Mouse (Mus musculus) MEL (cell line): Measurements from ENCODE around the gene Cfl2. TPM values are rescaled to one million over a fixed set of nuclear protein-coding genes. Genes with fewer than 3 reads are reported as not detected.

Experiments used
- DNase-seq: peaks from one replicate; pipeline ENCODE4 v3.0.0; 2011; ENCODE audit warnings: low read depth, low spot score
- H3K27ac ChIP-seq: 2 replicates; pipeline ENCODE4 v1.5.1; 2012; ENCODE audit warnings: low read depth, mild to moderate bottlenecking, control low read depth, low read length, moderate library complexity; ENCODE audit not compliant: control insufficient read depth
- H3K27me3 ChIP-seq, 2 experiments: fragments of 150-350 bp in 1 of 2; sonication (generic) in 1 of 2; 2 replicates each; pipeline ENCODE4 v1.6.1; 2012; ENCODE audit warnings: low read length in 2 of 2, mild to moderate bottlenecking in 2 of 2, improper control_type of control experiment in 1 of 2, moderate library complexity in 1 of 2; ENCODE audit not compliant: insufficient read depth in 2 of 2, control insufficient read depth in 1 of 2
- H3K36me3 ChIP-seq, 2 experiments: 2 replicates each; pipeline ENCODE4 v1.6.1; 2012 to 2014; ENCODE audit warnings: low read length in 2 of 2, improper control_type of control experiment in 1 of 2, inconsistent platforms in 1 of 2, mild to moderate bottlenecking in 1 of 2; ENCODE audit not compliant: insufficient read depth in 2 of 2, control insufficient read depth in 1 of 2
- H3K4me1 ChIP-seq, 2 experiments: fragments of 150-350 bp in 1 of 2; sonication (generic) in 1 of 2; 2 replicates each; pipeline ENCODE4 v1.6.1; 2012; ENCODE audit warnings: low read length in 2 of 2, improper control_type of control experiment in 1 of 2, mild to moderate bottlenecking in 1 of 2; ENCODE audit not compliant: insufficient read depth in 2 of 2, control insufficient read depth in 1 of 2
- H3K4me3 ChIP-seq, 2 experiments: fragments of 150-350 bp in 1 of 2; sonication (generic) in 1 of 2; 2 replicates each; pipeline ENCODE4 v1.5.1; 2012; ENCODE audit warnings: low read depth in 2 of 2, low read length in 2 of 2, mild to moderate bottlenecking in 2 of 2, moderate library complexity in 2 of 2, control low read depth in 1 of 2, improper control_type of control experiment in 1 of 2; ENCODE audit not compliant: control insufficient read depth in 1 of 2, insufficient read depth in 1 of 2
- H3K79me2 ChIP-seq: 2 replicates; pipeline ENCODE4 v1.6.1; 2012; ENCODE audit warnings: mild to moderate bottlenecking, low read length, moderate library complexity; ENCODE audit not compliant: control insufficient read depth, poor library complexity, insufficient read depth
- H3K9ac ChIP-seq: 2 replicates; pipeline ENCODE4 v1.6.1; 2012; ENCODE audit warnings: low read depth, mild to moderate bottlenecking, control low read depth, low read length, moderate library complexity; ENCODE audit not compliant: control insufficient read depth, poor library complexity, severe bottlenecking
- H3K9me3 ChIP-seq: fragments of 150-350 bp; sonication (generic); replicated peaks from 2 replicates; pipeline ENCODE4 v1.6.1; 2012; ENCODE audit warnings: mild to moderate bottlenecking, low read length, improper control_type of control experiment, moderate library complexity; ENCODE audit not compliant: insufficient read depth
- BHLHE40 ChIP-seq: IDR thresholded peaks from 2 replicates; pipeline ENCODE4 v1.6.1; 2012; ENCODE audit warnings: low read depth, mild to moderate bottlenecking, inconsistent platforms, low read length, improper control_type of control experiment, borderline replicate concordance
- CHD1 ChIP-seq: IDR thresholded peaks from 2 replicates; pipeline ENCODE4 v1.6.1; 2012; ENCODE audit warnings: low read depth, mild to moderate bottlenecking, inconsistent platforms, low read length, improper control_type of control experiment
- CTCF ChIP-seq, 3 experiments: IDR thresholded peaks in 2 of 3; conservative IDR thresholded peaks in 1 of 3; 2 replicates each; pipeline ENCODE4 v1.5.1; 2011 to 2012; ENCODE audit warnings: low read length in 3 of 3, low read depth in 2 of 3, mild to moderate bottlenecking in 2 of 3, improper control_type of control experiment in 1 of 3, inconsistent platforms in 1 of 3, mixed read lengths in 1 of 3, moderate library complexity in 1 of 3; ENCODE audit not compliant: control insufficient read depth in 1 of 3, insufficient read depth in 1 of 3, poor library complexity in 1 of 3, severe bottlenecking in 1 of 3
- ELF1 ChIP-seq: IDR thresholded peaks from 2 replicates; pipeline ENCODE4 v1.6.1; 2014; ENCODE audit warnings: low read depth, mild to moderate bottlenecking, inconsistent platforms, low read length, improper control_type of control experiment, moderate library complexity
- EP300 ChIP-seq, 2 experiments: IDR thresholded peaks; 2 replicates each; pipeline ENCODE4 v1.6.1; 2011; ENCODE audit warnings: improper control_type of control experiment in 2 of 2, low read length in 2 of 2, low read depth in 1 of 2, mild to moderate bottlenecking in 1 of 2
- ETS1 ChIP-seq: IDR thresholded peaks from 2 replicates; pipeline ENCODE4 v1.6.1; 2012; ENCODE audit warnings: low read depth, mild to moderate bottlenecking, inconsistent platforms, low read length, improper control_type of control experiment, moderate library complexity
- GATA1 ChIP-seq: IDR thresholded peaks from 2 replicates; pipeline ENCODE4 v1.6.1; 2011; ENCODE audit warnings: low read depth, low read length, improper control_type of control experiment
- JUND ChIP-seq: IDR thresholded peaks from 2 replicates; pipeline ENCODE4 v1.6.1; 2011; ENCODE audit warnings: low read depth, mild to moderate bottlenecking, improper control_type of control experiment, low read length
- KAT2A ChIP-seq: conservative IDR thresholded peaks from 2 replicates; pipeline ENCODE4 v1.6.1; 2012; ENCODE audit warnings: low read depth, low read length, improper control_type of control experiment, inconsistent platforms
- MXI1 ChIP-seq: IDR thresholded peaks from 2 replicates; pipeline ENCODE4 v1.6.1; 2011; ENCODE audit warnings: mild to moderate bottlenecking, low read depth, low read length, improper control_type of control experiment
- MYC ChIP-seq: IDR thresholded peaks from 2 replicates; pipeline ENCODE4 v1.6.1; 2011; ENCODE audit warnings: low read depth, mild to moderate bottlenecking, low read length, improper control_type of control experiment, moderate library complexity
- NELFE ChIP-seq: IDR thresholded peaks from 2 replicates; pipeline ENCODE4 v1.6.1; 2011; ENCODE audit warnings: low read depth, low read length, improper control_type of control experiment
- NRF1 ChIP-seq: IDR thresholded peaks from 2 replicates; pipeline ENCODE4 v1.6.1; 2014; ENCODE audit warnings: low read depth, mild to moderate bottlenecking, inconsistent platforms, low read length, improper control_type of control experiment, moderate library complexity; ENCODE audit not compliant: poor library complexity, insufficient read depth, severe bottlenecking
- POLR2A ChIP-seq, 2 experiments: IDR thresholded peaks; 2 replicates each; pipeline ENCODE4 v1.6.1; 2011 to 2012; ENCODE audit warnings: low read length in 2 of 2, mild to moderate bottlenecking in 2 of 2, control low read depth in 1 of 2, improper control_type of control experiment in 1 of 2, low read depth in 1 of 2, moderate library complexity in 1 of 2; ENCODE audit not compliant: control insufficient read depth in 1 of 2, insufficient read depth in 1 of 2, poor library complexity in 1 of 2
- POLR2AphosphoS2 ChIP-seq: IDR thresholded peaks from 2 replicates; pipeline ENCODE4 v1.6.1; 2011; ENCODE audit warnings: low read length, improper control_type of control experiment
- RAD21 ChIP-seq: IDR thresholded peaks from 2 replicates; pipeline ENCODE4 v1.6.1; 2011; ENCODE audit warnings: mild to moderate bottlenecking, low read depth, low read length, improper control_type of control experiment
- SIN3A ChIP-seq: IDR thresholded peaks from 2 replicates; pipeline ENCODE4 v1.6.1; 2012; ENCODE audit warnings: low read length, improper control_type of control experiment, inconsistent platforms
- SMC3 ChIP-seq: IDR thresholded peaks from 2 replicates; pipeline ENCODE4 v1.6.1; 2011; ENCODE audit warnings: low read depth, low read length, improper control_type of control experiment
- TAL1 ChIP-seq: IDR thresholded peaks from 2 replicates; pipeline ENCODE4 v1.6.1; 2012; ENCODE audit warnings: mild to moderate bottlenecking, inconsistent platforms, low read length, moderate library complexity, mixed read lengths
- UBTF ChIP-seq: IDR thresholded peaks from 2 replicates; pipeline ENCODE4 v1.6.1; 2012; ENCODE audit warnings: low read depth, mild to moderate bottlenecking, inconsistent platforms, low read length, improper control_type of control experiment, moderate library complexity, borderline replicate concordance; ENCODE audit not compliant: insufficient read depth
- USF2 ChIP-seq, 2 experiments: IDR thresholded peaks; 2 replicates each; pipeline ENCODE4 v1.6.1; 2011 to 2012; ENCODE audit warnings: improper control_type of control experiment in 2 of 2, low read length in 2 of 2, borderline replicate concordance in 1 of 2, inconsistent platforms in 1 of 2, low read depth in 1 of 2, mild to moderate bottlenecking in 1 of 2; ENCODE audit not compliant: insufficient read depth in 1 of 2
- ZC3H11A ChIP-seq: IDR thresholded peaks from 2 replicates; pipeline ENCODE4 v1.6.1; 2012; ENCODE audit warnings: low read depth, mild to moderate bottlenecking, inconsistent platforms, low read length, improper control_type of control experiment
- ZNF384 ChIP-seq: IDR thresholded peaks from 2 replicates; pipeline ENCODE4 v1.6.1; 2012; ENCODE audit warnings: low read depth, mild to moderate bottlenecking, inconsistent platforms, low read length, improper control_type of control experiment
- polyA plus RNA-seq, 2 experiments: library from polyadenylated mRNA; stranded (reverse) in 1 of 2; unstranded in 1 of 2; fragments of >175 nt in 1 of 2; fragments of >200 nt in 1 of 2; gene quantifications; 2 replicates each; pipeline versions ENCODE4 v1.2.1 to v1.2.4; 2012; ENCODE audit warnings: low replicate concordance in 2 of 2, low read depth in 1 of 2; ENCODE audit not compliant: insufficient read length in 2 of 2, insufficient read depth in 1 of 2, missing spikeins in 1 of 2
- total RNA-seq: library from RNA; depleted of rRNA; stranded (reverse); fragments of 300-350 nt; gene quantifications from 2 replicates; pipeline ENCODE4 v1.2.3, GENCODE M21; 2012

Gene Cfl2
- total and polyA plus RNA-seq, 3 experiments: 5.7 to 8.8 TPM; not detected in 1

DNA sequence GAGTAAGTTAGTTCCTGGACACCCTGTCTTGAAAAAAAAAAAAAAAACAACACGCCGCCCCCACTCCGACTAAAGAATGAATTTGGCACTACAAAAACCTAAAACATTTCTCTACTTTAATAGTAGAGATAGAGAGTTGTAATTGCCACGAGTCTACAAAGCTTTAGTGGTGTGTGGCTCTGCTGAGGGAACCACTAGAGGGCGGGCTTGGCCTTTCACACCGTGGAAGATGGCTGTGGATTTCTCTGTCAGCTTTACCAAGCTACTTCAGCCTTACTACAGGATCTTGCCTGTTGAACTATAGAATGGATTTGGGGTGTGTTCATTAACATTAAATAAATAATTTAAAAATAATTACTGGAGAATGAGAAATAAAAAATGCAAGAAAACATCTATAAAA is 32.1 kb downstream of the Cfl2 start:
- TF ChIP-seq EP300 (IDR thresholded peaks at IDR 0.05; ENCODE audit: low read depth in 1 of 2, low read length in 2 of 2) (no peak), ETS1 (no peak), ZC3H11A (peak; percentile 96), CHD1 (no peak), CTCF (IDR thresholded peaks at IDR 0.05 in 2 of 3, conservative IDR thresholded peaks at IDR 0.05 in 1 of 3; ENCODE audit: control insufficient read depth in 1 of 3, insufficient read depth in 1 of 3, low read depth in 2 of 3, low read length in 3 of 3, poor library complexity in 1 of 3, severe bottlenecking in 1 of 3) (peak; percentile 87 to 99 (median 96)), SMC3 (peak; percentile 94), UBTF (no peak), ELF1 (no peak), GATA1 (no peak), MXI1 (peak; percentile 44; the same call in 1 of the 2 replicates), RAD21 (peak; percentile 99), BHLHE40 (no peak), POLR2A (IDR thresholded peaks at IDR 0.05; ENCODE audit: control insufficient read depth in 1 of 2, insufficient read depth in 1 of 2, low read depth in 1 of 2, low read length in 2 of 2, poor library complexity in 1 of 2) (no peak), JUND (no peak), MYC (peak; percentile 73; the same call in 1 of the 2 replicates), ZNF384 (peak; percentile 59), SIN3A (peak; percentile 65)
- DNase-seq: peak; percentile 90
- Histone ChIP-seq H3K9ac (peak overlapping the region; percentile 40; the same call in 1 of the 2 replicates), H3K27me3 (no peaks in the 10 kb centered on the region), H3K79me2 (no peaks in the 10 kb centered on the region), H3K9me3 (no peaks in the 10 kb centered on the region), H3K4me1 (peaks cover 4 to 11% of the 10 kb centered on the region in 2 experiments), H3K27ac (no peak overlapping the region), H3K36me3 (peaks cover 0 to 14% of the 10 kb centered on the region in 2 experiments; a peak in 2 of 4 replicates), H3K4me3 (no peak overlapping the region)

DNA sequence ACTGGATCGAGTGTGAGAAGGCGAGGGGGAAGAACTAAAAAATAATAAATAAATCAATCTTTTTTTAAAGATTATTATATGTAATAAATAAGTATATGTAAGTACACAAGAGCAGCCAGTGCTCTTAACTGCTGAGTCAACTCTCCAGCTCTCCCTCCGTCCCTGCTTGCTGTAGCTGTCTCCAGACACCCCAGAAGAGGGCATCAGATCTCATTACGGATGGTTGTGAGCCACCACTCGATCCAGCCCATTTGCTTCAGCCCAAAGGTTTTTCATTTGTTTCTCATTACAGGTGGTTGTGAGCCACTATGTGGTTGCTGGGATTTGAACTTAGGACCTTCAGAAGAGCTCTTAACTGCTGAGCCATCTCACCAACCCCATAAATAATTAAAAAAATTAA is 32.8 kb downstream of the Cfl2 start:
- TF ChIP-seq NELFE (no peak), KAT2A (no peak), MXI1 (no peak), TAL1 (no peak), POLR2AphosphoS2 (no peak), NRF1 (no peak), POLR2A (IDR thresholded peaks at IDR 0.05; ENCODE audit: control insufficient read depth in 1 of 2, insufficient read depth in 1 of 2, low read depth in 1 of 2, low read length in 2 of 2, poor library complexity in 1 of 2) (no peak), UBTF (no peak), USF2 (IDR thresholded peaks at IDR 0.05; ENCODE audit: borderline replicate concordance in 1 of 2, insufficient read depth in 1 of 2, low read depth in 1 of 2, low read length in 2 of 2) (no peak), BHLHE40 (no peak), MYC (no peak), GATA1 (no peak), EP300 (IDR thresholded peaks at IDR 0.05; ENCODE audit: low read depth in 1 of 2, low read length in 2 of 2) (no peak)
- no peak overlapping the region for H3K4me3 ChIP-seq
- H3K36me3 ChIP-seq: peaks cover 0 to 11% of the 10 kb centered on the region in 2 experiments; a peak in 2 of 4 replicates
- H3K4me1 ChIP-seq: peaks cover 0 to 7% of the 10 kb centered on the region in 2 experiments; a peak in 1 of 4 replicates
- H3K9ac ChIP-seq: no peak overlapping the region
- no peaks in the 10 kb centered on the region for H3K79me2 ChIP-seq
- no peaks in the 10 kb centered on the region for H3K9me3 ChIP-seq
- H3K27ac ChIP-seq: no peak overlapping the region
- H3K27me3 ChIP-seq: no peaks in the 10 kb centered on the region
- DNase-seq: no peak
